Mouse (Mus musculus) midbrain, embryonic 10.5 days (tissue): ENCODE results near the gene Sf3a3. TPM values are rescaled to one million over a fixed set of nuclear protein-coding genes. Genes with fewer than 3 reads are reported as not detected.
"Not testable (repeated sequence)": the region's sequence is repeated elsewhere in the genome, so short reads cannot be mapped to it uniquely, and the experiment has no call there.

Experiments used
- DNase-seq: peaks from one replicate; pipeline ENCODE4 v3.0.0-alpha.2; 2017; ENCODE audit warnings: low spot score
- H3K27ac ChIP-seq: fragments of 300-500 bp; sonication (generic); replicated peaks from 2 replicates; pipeline ENCODE4 v1.5.1; 2016; ENCODE audit warnings: mild to moderate bottlenecking
- H3K27me3 ChIP-seq: fragments of 300-500 bp; sonication (generic); 2 replicates; pipeline ENCODE4 v1.6.1; 2016; ENCODE audit warnings: low read depth, mild to moderate bottlenecking; ENCODE audit not compliant: poor library complexity, severe bottlenecking
- H3K36me3 ChIP-seq: fragments of 300-500 bp; sonication (generic); 2 replicates; pipeline ENCODE4 v1.6.1; 2016; ENCODE audit warnings: mild to moderate bottlenecking, moderate library complexity
- H3K4me1 ChIP-seq: fragments of 300-500 bp; sonication (generic); 2 replicates; pipeline ENCODE4 v1.6.1; 2016
- H3K4me3 ChIP-seq: fragments of 300-500 bp; sonication (generic); 2 replicates; pipeline ENCODE4 v1.5.1; 2016; ENCODE audit warnings: mild to moderate bottlenecking, moderate library complexity
- H3K9me3 ChIP-seq: fragments of 300-500 bp; sonication (generic); replicated peaks from 2 replicates; pipeline ENCODE4 v1.6.1; 2016; ENCODE audit warnings: mild to moderate bottlenecking
- WGBS: fragments of 180-500 bp; shearing (Covaris S2); methylation state at CpG from one replicate; pipeline ENCODE4 v1.1.7; 2016; 5-methylcytosine and 5-hydroxymethylcytosine counted together
- polyA plus RNA-seq: library from polyadenylated mRNA; unstranded; fragments of >200 nt; fragmentation: Nextera tagmentation; extraction: Ambion mirVana; gene quantifications from 2 replicates; pipeline ENCODE4 v1.2.1, GENCODE M21; 2016

Gene Sf3a3
- polyA plus RNA-seq, 1 experiment from 2014 or later, result 256 TPM

DNA sequence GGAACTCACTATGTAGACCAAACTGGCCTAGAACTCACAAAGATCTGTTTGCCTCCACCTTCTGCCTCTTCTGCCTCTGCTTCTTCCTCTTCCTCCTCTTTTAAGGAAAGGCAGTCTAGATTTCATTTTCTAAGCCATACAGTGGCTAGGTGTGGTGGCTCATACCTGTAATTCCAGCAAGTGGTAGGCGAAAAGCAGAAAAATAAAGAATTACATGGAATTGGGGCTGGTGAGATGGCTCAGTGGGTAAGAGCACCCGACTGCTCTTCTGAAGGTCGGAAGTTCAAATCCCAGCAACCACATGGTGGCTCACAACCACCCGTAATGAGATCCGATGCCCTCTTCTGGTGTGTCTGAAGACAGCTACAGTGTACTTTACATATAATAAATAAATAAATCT lies 726 bp upstream of the Sf3a3 start:
- Histone ChIP-seq H3K36me3 (peaks cover 33% of the 10 kb centered on the region), H3K4me1 (peaks cover 38% of the 10 kb centered on the region)
- H3K9me3 ChIP-seq, H3K27ac ChIP-seq, H3K27me3 ChIP-seq, H3K4me3 ChIP-seq, DNase-seq: not testable (repeated sequence)
- 71% methylated on average over 5 of the region's 5 CpGs for WGBS

DNA sequence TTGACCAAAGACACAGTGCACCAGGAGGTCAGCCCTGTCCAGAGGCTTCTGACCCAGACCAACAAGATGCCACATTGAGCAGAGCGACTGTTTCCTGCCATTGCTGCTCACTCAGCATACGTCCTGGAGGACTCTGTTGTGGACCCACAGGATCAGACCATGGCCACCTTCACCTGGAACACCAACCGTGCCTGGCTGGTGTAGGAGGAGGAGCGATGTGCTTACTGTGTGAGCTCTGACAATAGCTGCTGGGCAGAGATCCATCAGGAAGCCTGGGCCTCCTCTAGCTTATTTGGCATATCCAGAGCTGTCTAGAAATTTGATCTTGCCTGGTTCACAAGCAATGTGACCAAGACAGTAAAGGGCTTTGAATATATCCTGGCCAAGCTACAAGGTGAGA lies 4.5 kb downstream of the Sf3a3 start:
- Histone ChIP-seq H3K36me3 (peaks cover 86% of the 10 kb centered on the region), H3K4me1 (peaks cover 17% of the 10 kb centered on the region), H3K27me3 (no peaks in the 10 kb centered on the region), H3K27ac (no peak overlapping the region), H3K9me3 (no peaks in the 10 kb centered on the region), H3K4me3 (no peak overlapping the region)
- no peak for DNase-seq
- WGBS, result 97% methylated on average over 4 of the region's 4 CpGs

DNA sequence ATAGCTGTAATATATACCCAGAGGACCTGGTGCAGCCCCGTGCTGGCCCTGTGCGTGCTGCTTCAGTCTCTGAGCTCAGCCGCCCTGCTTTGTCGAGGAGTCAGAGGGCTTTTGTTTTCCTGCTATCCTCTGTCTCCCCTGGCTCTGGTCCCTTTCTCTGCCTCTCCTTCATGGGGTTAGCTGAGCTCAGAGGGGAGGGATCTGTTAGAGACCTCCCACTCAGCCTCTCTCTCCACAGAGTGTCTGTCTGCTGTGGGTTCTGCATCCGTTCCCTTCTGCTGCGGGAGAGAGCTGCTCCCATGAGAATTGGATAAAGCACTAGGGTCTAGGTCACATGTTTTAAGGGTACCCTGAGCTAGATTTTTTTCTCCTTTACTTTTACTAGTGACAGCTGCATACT lies 11.5 kb downstream of the Sf3a3 start:
- DNase-seq, result no peak
- Histone ChIP-seq H3K36me3 (peaks cover 100% of the 10 kb centered on the region), H3K4me1 (no peaks in the 10 kb centered on the region), H3K4me3 (no peak overlapping the region), H3K27me3 (no peaks in the 10 kb centered on the region), H3K27ac (no peak overlapping the region), H3K9me3 (no peaks in the 10 kb centered on the region)
- WGBS, result 84% methylated on average over 6 of the region's 6 CpGs

DNA sequence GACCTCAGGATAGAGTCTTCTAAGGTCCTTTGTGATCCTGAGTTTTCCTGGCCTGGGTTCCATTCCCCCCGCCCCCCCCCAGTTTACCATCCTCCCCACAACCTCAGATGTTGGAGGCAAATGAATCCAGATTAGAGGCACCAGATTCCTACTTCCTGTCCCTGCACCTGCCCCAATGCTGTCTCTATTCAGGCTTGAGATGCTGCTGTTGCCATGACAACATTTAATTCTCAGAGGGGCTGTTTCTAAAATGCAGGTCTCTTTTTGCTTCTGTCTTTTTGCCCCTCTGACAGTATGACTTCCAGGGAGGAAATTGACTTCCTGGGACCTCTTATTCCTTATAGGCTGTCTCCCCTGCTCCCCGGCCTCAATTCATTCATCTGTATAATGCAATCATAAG lies 22.4 kb downstream of the Sf3a3 start:
- no peak overlapping the region for H3K27ac ChIP-seq
- no peaks in the 10 kb centered on the region for H3K9me3 ChIP-seq
- WGBS, result 80% methylated on average over 2 of the region's 2 CpGs
- no peaks in the 10 kb centered on the region for H3K27me3 ChIP-seq
- H3K36me3 ChIP-seq, result peaks cover 23% of the 10 kb centered on the region
- peaks cover 21% of the 10 kb centered on the region for H3K4me1 ChIP-seq
- H3K4me3 ChIP-seq, result no peak overlapping the region
- DNase-seq, result no peak

GRCm38 (mm10) chr4:124737486-124737885 lies 22.9 kb downstream of the Sf3a3 start:
- Histone ChIP-seq H3K4me1 (peaks cover 26% of the 10 kb centered on the region), H3K27ac (no peak overlapping the region), H3K4me3 (no peak overlapping the region), H3K9me3 (no peaks in the 10 kb centered on the region), H3K36me3 (peaks cover 18% of the 10 kb centered on the region), H3K27me3 (no peaks in the 10 kb centered on the region)
- 74% methylated on average over 5 of the region's 5 CpGs for WGBS
- no peak for DNase-seq

DNA sequence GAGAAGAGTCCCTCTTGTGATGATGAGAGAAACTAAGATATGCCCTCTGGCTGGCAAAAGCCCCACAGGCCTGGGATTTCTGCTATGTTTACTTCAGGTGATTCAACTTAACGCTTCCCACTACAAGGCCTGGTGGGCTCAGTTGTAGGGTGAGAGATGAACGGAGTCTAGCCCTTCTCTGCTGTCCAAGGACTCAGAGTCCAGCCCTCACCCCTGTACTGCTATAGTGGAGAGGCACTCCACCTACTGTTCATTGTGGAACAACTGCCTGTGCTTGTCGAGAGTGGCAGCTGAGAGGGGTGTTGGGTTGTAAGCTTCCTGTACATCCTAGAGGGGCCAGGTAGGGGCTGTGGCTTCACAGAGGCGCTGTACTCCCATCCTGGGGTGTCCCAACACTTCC lies 23.4 kb downstream of the Sf3a3 start:
- WGBS, result 77% methylated on average over 4 of the region's 4 CpGs
- Histone ChIP-seq H3K27me3 (no peaks in the 10 kb centered on the region), H3K4me3 (no peak overlapping the region), H3K27ac (no peak overlapping the region), H3K9me3 (no peaks in the 10 kb centered on the region), H3K36me3 (peaks cover 12% of the 10 kb centered on the region), H3K4me1 (peaks cover 27% of the 10 kb centered on the region)
- no peak for DNase-seq

DNA sequence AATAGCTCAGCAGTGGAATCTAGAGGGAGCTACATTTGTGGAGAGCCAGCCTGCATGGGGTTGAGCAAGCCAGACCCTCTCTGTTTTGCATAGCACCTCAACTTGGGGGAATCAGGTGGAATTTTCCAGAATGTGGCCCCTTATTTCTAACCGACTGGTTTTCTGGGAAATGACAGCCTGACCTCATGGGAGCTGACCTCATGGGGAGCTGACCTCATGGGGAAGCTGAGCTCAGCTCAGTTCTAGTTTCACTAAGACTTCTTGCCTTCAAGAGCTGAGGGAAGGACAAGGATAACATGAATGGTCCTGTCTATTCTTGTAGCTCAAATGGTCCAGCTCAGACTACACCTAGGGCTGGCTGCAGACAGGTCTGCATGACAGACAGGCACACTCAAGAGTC lies 24.2 kb downstream of the Sf3a3 start:
- Histone ChIP-seq H3K4me1 (peaks cover 27% of the 10 kb centered on the region), H3K9me3 (no peaks in the 10 kb centered on the region), H3K27me3 (no peaks in the 10 kb centered on the region), H3K36me3 (peaks cover 5% of the 10 kb centered on the region), H3K4me3 (no peak overlapping the region), H3K27ac (no peak overlapping the region)
- no peak for DNase-seq
- 64% methylated on average over 1 of the region's 1 CpGs for WGBS

- 22% methylated on average over 25 of the region's 25 CpGs for whole genome bisulfite sequencing
- DNase-seq, result peak; percentile 76
- no peaks in the 10 kb centered on the region for H3K27me3 ChIP-seq
Measured at GRCm38 (mm10) chr4:124741376-124742343, 27.1 kb downstream of the Sf3a3 start, which contains the start of gene Inpp5b. Gene Inpp5b, plus strand, starts transcription at chr4:124741850.

DNA sequence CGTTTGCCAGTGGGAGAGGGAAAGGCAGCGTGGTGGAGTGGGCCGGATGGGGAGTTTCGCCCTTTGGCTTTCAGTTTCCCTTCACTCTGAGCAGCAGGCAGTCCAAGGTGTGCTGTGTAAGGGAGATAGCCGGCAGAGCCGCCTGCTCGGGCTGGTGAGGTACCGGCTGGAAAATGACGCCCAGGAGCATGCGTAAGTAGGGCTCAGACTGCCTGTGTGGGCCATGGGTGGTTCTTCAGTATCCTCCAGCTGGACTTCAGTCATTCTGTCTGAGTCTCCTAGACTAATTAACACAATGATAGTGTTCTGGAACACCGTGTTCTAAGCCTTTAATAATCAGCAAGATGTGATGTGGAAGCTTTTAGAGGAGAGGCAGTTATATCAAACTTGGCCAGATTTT lies 28.3 kb downstream of the Sf3a3 start:
- Histone ChIP-seq H3K4me1 (peaks cover 16% of the 10 kb centered on the region), H3K27ac (no peak overlapping the region), H3K4me3 (no peak overlapping the region), H3K9me3 (no peaks in the 10 kb centered on the region), H3K36me3 (no peaks in the 10 kb centered on the region), H3K27me3 (peaks cover 5% of the 10 kb centered on the region; the same call in 1 of the 2 replicates)
- DNase-seq, result no peak
- 88% methylated on average over 11 of the region's 11 CpGs for WGBS

More at GRCm38 (mm10) chr4:124741376-124742343, 27.1 kb downstream of the Sf3a3 start, which contains the start of gene Inpp5b:
- no peaks in the 10 kb centered on the region for H3K36me3 ChIP-seq
- H3K4me1 ChIP-seq, result peaks cover 24% of the 10 kb centered on the region
- H3K4me3 ChIP-seq, result peak within 1 kb of the TSS; percentile 62
- H3K9me3 ChIP-seq, result no peaks in the 10 kb centered on the region
- peak within 1 kb of the TSS; percentile 85 for H3K27ac ChIP-seq

DNA sequence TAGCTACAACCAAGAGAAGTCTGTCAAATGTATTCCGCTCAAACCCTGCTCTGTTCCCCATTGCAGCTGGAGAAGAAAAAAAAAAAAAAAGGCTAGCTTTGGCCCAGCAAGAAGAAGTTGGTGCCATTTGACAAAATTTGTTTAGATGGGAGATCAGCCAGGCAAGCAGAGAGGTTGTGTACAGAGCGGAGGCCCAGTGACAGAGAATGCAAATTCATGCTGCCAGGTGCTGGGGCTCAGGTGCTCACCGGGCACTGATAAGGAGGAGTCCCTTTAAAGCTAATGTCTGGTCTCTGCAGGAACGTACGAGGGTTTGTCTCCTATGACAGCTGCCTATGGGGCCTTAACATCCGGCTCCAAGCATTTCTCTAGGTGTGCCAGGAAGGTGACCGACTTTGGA lies 32.0 kb downstream of the Sf3a3 start:
- WGBS, result 83% methylated on average over 7 of the region's 7 CpGs
- no peak overlapping the region for H3K27ac ChIP-seq

DNA sequence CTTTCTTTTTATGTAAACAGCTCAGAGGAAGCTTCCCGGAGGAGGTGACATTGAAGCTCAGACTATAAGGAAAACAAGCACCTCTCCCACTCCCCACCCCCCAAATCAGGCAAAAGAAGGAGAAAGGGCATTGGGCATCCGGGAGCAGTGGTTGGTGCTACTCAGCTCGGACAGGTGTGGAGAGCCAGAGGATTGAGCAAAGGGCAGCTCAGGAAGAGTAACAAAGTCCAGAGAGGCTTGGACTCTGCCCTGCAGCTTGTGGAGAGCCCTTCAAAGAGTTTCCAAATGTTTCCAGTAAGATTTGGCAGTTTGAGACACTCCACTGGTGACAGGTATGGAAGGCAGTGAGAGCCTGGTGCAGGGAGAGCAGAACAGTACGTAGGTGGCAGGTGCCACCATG lies 33.3 kb downstream of the Sf3a3 start:
- Histone ChIP-seq H3K27ac (no peak overlapping the region), H3K4me3 (no peak overlapping the region), H3K9me3 (no peaks in the 10 kb centered on the region), H3K27me3 (peaks cover 28% of the 10 kb centered on the region), H3K36me3 (no peaks in the 10 kb centered on the region), H3K4me1 (peaks cover 19% of the 10 kb centered on the region)
- 54% methylated on average over 4 of the region's 4 CpGs for WGBS
- DNase-seq, result no peak

More for the DNA sequence above, 32.0 kb downstream of the Sf3a3 start:
- Histone ChIP-seq H3K27me3 (peaks cover 28% of the 10 kb centered on the region), H3K9me3 (no peaks in the 10 kb centered on the region), H3K36me3 (no peaks in the 10 kb centered on the region), H3K4me3 (no peak overlapping the region), H3K4me1 (peaks cover 16% of the 10 kb centered on the region)
- DNase-seq, result no peak

GRCm38 (mm10) chr4:124751300-124752250 lies 37.0 kb downstream of the Sf3a3 start:
- H3K36me3 ChIP-seq, result no peaks in the 10 kb centered on the region
- H3K27me3 ChIP-seq, result peaks cover 28% of the 10 kb centered on the region
- WGBS, result under 1% methylated on average over 75 of the region's 75 CpGs
- peak overlapping the region; percentile 71 for H3K4me3 ChIP-seq
- H3K4me1 ChIP-seq, result peaks cover 43% of the 10 kb centered on the region
- DNase-seq, result peak; percentile 97
- H3K9me3 ChIP-seq, result no peaks in the 10 kb centered on the region
- peak overlapping the region; percentile 80 for H3K27ac ChIP-seq
